Mouse (Mus musculus) heart, postnatal 25 days (tissue): ENCODE results near the gene Esrrb. TPM values are rescaled to one million over a fixed set of nuclear protein-coding genes. Genes with fewer than 3 reads are reported as not detected.

ENCODE experiments used
- DNase-seq: peaks from one replicate; pipeline ENCODE4 v3.0.0; 2022; ENCODE audit warnings: low spot score
- intact Hi-C: fragments of 180-260 bp; cut with DNase I; formaldehyde crosslinking; loops from one replicate; pipeline ENCODE4 v1.15.1; 2025
- total RNA-seq, 2 experiments: library from RNA; stranded (reverse); gene quantifications; 2 replicates each; pipeline ENCODE4 v1.2.3; 2021

Gene Esrrb
- total RNA-seq, 2 experiments from 2014 or later: 18.6 to 21.4 TPM

- intact Hi-C loops: no loop called here
- no peak for DNase-seq
These were observed 192.1 kb downstream of the Esrrb start for GRCm38 (mm10) chr12:86553037-86553436.

GRCm38 (mm10) chr12:86556796-86557517 lies 196.0 kb downstream of the Esrrb start:
- no peak for DNase-seq
- intact Hi-C loops: no loop called here

- DNase-seq: no peak
- intact Hi-C loops: no loop called here
These were observed 198.0 kb downstream of the Esrrb start for GRCm38 (mm10) chr12:86558889-86559288.

- no peak for DNase-seq
- intact Hi-C loops: no loop called here
These were observed 201.8 kb downstream of the Esrrb start for GRCm38 (mm10) chr12:86562705-86563104.

GRCm38 (mm10) chr12:86565996-86566395 lies 205.1 kb downstream of the Esrrb start:
- no peak for DNase-seq
- intact Hi-C loops: no loop called here

Other genes with a start within 250 kb of the Esrrb start
- 10 to 100 TPM; 12.6 to 13.8 TPM for gene Gpatch2l, start 119.3 kb upstream of the Esrrb start, total RNA-seq